Mouse (Mus musculus): ENCODE data around the gene Trim8. TPM values are rescaled to one million over a fixed set of nuclear protein-coding genes. Genes with fewer than 3 reads are reported as not detected.

The Trim8 gene
- total RNA-seq, 1 experiment from 2014 or later, result 50.9 TPM

DNA sequence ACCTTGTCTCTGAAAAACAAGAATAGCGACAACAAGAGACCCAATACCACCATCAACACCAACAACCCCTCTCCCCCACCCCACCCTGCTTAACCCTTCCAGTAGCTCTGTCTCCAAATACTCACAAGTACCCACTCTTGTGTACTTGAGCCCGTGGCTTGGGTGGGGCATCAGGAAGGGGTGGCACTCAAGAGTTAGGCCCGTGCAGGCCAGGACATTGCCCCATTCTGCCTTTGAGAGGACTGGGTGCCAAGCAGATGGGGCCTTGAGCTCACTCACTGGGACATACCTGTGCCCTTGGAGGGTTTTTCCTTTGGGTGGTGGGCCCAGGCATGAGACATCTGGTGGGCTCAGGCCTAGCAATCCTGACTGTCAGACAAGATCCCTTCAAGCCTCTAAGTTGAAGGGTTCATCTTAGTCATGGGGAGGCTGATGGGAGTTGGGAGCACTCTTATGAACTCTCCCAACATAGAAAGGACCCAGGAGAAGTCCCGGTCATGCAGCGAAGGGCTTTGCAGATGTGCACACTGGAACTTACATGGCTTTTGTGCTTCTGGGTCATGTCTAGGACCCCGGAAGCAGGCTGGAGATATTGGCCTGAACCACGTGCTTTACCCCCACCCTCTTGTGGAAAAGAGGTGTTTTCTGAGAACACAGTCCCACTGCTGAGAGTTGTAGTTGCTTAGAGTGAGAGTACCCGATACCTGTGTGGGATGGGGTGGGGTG lies 4.3 kb downstream of the Trim8 start:
- DNase-seq, result no peak

DNA sequence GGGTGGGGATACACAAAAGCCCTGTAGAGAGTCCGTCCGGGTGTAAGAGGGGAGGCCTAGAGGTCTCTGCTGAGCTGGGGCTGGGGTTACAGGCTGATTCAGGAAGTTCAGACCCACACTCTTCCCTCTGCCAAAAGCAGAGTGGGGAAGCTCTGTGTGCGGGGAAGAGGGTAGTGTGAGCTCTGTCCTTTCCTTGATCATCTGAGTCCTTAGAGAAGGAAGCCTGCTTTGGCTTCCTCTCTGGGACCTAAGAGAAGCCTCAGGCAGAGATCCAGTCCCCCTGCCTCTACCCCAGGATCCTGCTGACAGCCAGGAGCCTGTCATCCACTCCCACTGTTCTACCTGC lies 4.8 kb downstream of the Trim8 start:
- no peak for DNase-seq

DNA sequence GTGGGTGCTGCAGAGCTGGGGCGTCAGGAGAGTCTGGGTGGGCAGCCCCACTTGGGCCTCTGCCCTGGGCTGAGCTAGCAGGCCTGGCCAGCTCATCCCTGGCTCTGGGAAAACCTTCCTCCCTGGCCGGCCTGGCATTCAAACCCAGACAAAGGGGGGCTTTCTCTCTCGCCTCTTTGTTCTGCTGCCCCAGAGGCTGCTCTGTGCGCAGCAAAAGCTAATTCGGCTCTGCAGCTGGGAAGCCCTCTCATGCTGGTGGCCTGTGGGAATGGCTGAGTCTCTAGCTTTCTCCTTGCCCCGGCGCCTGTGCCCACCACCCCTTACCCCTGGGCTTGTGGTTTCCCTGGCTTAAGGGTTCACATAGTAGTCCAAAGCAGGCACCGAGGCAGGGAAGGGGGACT lies 5.7 kb downstream of the Trim8 start:
- no peak for DNase-seq

DNA sequence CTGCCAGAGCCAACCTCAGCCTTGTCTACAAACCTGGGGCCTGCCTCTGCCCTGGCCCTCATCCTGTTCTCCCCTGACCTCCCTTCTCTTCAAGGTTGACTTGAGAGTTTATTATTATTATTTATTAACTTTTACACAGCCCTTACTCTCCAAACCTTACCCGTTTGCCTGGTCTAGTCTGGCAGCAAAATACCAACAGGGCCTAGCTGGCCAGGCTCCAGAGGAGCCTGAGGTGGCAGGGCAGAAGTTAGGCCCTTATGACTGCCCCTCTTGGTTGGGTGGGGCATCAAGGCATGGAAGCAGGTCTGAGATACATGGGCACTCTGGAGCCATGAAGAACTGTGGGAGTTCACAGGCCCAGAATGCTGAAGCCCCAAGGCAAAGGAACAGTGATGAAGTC lies 6.3 kb downstream of the Trim8 start:
- no peak for DNase-seq

DNA sequence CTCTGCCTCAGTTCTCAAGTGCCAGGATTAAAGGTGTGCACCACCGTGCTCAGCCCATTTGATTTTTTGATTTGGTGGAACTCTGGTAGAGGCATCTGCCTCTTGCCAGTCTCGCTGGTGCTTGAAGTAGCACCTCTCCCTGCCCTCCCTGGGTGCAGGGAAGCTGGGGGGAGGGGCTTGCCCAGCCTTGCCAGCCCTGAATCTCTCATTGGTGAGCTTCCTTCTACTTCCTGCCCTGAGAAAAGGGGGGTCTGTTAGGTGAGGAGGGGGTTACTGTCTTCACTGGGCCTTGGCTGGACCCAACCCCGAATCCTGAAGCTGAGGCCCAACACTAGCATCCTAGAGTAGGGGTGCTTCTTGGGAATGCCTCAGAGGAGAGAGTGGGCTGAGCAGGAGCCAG lies 7.2 kb downstream of the Trim8 start:
- peak; percentile 12 for DNase-seq

DNA sequence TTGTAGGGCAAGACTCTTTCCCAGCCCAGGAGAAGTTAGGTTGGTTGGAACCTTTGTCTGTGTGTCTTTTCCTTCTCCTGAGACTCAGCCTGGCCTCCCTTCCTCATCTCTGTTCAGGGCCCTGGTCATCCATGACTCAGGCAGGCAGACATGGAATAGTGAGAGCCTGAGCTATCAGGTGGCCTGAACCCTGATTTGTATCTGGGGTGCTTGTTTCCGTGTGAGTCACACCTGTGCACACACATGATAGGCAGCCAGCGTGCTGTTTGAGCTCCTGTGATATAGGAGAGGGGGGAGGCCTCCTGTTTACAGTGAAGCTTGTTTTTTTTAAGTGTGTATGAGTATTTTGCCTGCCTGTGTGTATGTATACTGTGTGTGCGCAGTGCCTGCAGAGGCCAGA lies 7.7 kb downstream of the Trim8 start:
- peak; percentile 14 for DNase-seq

DNA sequence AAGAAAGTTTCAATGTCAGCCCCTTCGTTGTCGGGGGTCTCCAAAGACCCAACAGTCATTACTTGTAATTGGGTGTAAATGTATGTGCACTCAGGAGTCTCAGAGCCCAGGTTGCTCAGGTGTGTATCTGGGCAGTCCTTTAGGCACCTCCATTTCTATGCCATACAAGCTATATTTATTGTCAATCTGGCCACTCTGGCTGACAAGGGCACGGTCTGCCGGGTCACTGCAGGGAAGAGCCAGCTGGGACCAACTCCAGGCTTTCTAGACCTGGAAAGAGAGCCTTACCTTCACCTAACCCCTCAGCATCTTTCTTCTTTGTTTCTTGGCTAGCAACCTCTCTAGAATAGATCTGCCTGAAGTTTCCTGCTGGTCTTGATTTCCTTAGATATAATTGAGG lies 8.2 kb downstream of the Trim8 start:
- DNase-seq, result peak; percentile 1

DNA sequence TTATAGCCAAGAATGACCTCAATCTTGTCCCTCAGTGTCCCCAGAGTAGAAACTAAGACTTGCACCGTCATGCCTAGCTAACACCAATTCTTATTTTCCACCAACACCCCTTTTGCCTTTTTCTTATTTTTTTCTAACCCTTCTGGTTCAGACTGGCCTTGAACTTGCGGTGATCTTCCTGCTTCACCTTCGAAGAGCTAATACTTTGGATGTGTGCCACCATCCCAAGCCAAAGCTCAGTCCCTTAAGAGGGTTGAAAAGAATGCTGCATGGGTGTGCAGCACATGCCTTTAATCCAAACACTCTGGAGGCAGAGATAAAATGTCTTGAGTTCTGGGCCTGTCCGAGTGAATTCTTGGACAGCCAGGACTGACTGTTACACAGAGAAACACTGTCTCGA lies 8.9 kb downstream of the Trim8 start:
- DNase-seq, result no peak

DNA sequence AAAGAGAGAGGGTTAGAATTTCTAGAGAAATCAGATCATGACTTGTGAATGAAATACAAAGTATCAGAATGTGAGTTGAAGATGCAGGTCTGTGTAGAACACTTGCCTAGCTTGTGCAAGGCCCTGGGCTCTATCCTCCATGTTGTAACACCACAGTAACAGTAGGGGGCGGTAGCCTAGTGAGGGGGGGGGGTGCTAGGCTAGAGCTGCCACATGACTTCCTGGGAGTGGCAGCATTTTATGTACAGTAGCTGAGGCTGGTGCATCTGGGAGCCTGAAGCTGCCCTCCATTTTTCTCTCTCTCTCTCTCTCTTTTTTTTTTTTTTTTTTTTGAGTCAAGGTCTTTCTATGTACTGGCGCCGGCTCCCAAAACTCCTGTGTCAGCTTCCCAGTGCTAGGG lies 9.3 kb downstream of the Trim8 start:
- no peak for DNase-seq

DNA sequence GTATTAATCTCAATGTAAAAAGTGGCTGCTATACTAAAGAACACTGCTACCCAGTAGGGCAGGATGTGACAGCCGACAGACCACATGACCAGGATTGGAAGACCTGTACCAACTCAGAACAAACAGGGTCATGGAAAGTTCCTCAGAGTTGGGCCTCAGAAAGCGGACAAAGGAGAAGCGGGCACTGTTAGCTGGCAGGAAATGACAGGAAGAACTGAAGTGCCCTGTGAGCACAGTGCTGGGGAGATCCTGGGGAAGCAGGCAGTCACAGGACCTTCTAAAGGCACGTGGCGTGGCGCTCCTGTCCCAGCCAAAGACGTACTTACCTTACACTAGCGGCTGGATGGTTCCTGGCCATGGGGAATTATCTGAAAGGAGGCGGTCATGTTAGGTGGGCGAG lies 9.8 kb downstream of the Trim8 start:
- DNase-seq, result no peak

DNA sequence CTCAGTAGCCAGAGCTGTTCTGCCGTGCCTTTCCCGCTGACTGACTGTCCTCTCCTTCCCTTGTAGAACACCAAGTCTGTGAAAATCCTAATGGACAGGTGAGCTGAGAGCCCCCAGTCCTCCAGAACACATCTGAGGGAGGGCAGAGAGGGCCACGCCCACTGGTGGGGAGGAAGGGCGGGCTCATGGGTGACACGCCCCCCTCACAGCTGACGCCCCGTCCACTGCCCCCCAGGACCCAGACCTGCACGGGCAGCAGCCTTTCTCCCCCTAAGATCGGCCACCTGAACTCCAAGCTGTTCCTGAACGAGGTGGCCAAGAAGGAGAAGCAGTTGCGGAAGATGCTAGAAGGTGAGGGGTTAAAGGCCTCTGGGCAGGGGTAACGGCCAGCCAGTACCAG lies 12.9 kb downstream of the Trim8 start:
- DNase-seq, result no peak

DNA sequence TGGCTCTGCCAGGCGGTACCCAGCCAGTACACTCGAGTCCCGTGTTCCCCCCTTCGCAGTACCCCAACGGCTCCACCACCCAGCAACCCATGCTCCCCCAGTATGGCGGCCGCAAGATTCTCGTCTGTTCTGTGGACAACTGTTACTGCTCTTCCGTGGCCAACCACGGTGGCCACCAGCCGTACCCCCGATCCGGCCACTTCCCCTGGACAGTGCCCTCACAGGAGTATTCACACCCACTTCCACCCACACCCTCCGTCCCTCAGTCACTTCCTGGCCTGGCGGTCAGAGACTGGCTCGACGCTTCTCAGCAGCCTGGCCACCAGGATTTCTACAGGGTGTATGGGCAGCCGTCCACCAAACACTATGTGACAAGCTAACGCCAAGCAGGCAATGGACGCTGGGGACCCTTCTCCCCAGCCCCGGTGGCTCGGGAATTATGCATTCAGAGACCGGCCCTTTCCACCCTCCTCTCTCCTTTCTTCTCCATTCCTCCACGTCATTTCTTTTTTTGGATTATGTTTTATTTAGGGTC lies 13.9 kb downstream of the Trim8 start:
- DNase-seq, result no peak

DNA sequence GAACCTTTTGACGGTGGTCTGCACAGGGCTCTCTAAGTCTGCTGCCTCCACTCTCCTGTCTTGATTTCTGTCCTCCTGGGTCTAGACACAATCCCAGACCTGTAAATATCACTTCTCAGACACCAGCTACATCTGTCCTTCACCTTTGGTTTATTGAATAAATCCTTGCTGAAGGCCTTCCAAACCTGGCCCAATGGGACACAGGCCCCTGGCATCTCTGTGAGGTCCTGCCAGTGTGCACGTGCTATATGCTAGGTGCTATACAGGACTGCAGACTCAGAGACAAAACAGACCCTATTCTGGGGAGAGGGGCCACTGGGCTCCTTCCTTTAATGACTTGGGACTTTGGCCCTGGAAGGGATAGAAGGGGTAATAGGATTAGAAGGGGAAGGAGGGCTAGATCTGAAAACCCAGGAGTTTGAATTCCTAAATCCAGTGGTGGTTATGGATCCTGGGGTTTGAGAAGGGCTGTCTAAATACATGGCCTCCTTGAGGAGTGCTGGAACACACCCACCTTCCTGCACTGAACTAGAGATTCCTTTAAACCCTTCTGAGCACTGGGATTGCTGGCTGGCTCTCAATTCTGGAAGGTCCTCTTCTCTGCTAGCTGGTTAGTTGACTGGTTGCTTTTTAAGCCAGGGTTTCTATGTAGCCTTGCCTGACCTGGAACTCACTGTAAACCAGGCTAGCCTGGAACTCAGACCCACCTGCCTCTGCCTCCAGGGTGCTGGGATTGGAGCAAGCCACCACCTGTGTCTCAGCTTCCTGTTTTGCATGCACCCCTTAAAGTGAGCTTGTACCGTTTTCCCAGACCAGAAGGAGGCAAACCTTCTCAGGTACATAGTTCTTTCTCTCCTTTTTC lies 15.4 kb downstream of the Trim8 start:
- no peak for DNase-seq

DNA sequence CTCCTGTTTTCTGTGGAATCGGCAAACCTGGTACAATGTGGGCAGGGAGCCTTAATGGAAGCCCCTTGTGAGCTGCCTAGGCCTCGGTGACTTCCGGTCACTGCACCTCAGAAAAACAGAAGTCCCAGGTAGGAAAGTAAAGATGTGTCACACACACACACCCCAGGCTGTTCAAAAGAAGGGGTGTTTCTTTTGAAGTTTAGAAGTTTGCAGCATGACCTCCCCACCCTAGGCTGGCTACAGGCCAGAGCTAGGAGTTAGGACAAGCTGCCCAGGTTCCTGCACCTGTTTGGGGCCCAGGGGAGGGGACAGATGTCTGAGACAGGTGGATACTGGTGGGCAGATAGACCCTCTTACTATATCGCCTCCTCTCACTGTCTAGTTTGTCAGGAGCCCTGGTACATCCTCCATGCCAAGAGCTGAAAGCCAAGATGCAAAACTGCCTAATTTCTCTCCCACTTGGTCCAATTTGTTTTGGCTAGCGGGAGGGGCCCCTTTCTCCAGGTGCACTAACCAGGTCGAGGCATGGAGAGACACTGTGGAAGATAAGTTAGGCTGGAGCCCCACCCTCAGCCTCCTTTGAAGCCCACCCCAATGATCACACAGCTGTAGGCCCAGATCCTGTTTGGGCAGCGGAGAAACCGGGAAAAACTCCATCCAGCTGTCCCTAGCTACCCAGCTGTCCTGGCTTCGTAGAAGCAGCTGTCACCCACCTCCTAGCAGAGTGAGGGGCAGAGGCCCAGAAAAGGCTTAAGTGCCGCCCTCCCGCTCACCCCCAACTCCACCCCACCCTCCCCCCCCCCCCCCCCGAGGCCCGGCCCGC lies 16.2 kb downstream of the Trim8 start:
- no peak for DNase-seq

DNA sequence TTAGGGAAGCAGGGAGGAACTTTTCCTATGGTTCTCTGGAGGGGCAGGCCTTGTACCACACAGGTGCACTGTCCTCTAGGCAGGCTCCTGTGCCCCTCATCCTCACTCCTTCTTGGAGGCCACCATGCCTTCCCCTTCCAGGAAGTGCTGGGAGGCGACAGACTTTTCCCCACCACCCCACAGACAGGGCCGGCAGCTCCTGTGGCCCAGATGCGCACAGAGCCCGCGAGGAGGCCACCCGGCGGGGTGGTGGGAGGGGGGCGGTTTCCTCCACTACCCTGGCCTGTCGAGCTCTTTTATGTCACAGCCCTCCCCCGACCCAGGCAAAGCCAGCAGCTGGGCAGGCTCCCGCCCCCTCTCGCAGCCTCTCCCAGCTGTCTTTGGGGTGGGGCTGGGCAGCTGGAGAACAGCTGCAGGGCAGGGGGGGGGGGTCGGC lies 16.9 kb downstream of the Trim8 start:
- DNase-seq, result no peak

DNA sequence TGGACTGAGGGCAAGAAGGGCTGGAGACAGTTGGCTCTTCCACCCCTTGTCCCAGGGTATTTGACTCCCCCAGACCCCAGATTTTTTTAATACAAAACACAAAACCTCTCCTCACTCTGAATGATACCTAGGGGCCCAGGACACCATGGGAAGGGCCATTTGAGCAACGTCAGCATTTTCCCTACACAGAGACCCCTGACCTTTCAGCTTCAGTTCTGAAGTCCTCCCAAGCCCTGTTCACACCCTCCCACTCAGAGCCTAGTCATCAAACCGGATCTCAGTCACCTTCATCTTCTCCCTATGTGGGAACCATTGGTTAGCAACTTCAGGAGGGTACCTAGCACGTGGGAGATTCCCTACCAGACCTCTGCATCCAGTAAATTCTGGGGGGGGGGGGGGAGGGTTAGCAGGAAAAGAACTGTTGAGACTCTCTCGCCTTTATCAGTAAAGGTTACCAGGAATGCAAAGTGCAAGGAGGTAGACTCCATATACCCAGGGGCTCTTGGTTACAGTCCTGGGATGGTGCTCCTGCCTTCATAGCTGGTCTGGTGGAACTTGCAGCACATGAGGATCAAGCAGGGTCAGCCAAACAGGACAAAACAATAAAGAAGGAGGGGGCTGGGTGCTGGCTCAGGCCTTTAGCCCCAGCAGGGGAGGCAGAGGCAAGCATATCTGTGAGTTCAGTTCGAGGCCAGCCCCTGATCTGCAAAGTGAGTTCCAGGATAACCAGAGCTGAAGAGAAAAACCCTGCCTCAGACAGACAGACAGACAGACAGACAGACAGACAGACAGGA lies 17.5 kb downstream of the Trim8 start:
- no peak for DNase-seq

DNA sequence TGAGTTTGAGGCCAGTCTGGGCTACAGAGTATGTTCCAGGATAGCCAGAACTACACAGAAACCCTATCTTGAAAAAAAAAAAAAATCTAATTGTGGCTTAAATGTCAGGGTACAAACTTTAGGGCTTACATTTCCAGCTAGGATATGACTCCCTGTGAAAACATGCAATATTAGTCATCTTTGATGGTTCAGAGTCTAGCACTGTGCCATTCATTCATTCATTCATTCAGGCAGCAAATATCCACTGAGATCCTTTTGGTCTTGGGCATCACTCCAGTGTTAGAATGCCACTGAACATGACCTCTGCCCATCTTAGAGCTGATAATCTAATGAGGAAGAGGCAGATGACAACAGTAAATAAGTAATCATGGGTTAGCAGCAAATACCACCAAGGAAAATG lies 20.2 kb downstream of the Trim8 start:
- DNase-seq, result no peak

DNA sequence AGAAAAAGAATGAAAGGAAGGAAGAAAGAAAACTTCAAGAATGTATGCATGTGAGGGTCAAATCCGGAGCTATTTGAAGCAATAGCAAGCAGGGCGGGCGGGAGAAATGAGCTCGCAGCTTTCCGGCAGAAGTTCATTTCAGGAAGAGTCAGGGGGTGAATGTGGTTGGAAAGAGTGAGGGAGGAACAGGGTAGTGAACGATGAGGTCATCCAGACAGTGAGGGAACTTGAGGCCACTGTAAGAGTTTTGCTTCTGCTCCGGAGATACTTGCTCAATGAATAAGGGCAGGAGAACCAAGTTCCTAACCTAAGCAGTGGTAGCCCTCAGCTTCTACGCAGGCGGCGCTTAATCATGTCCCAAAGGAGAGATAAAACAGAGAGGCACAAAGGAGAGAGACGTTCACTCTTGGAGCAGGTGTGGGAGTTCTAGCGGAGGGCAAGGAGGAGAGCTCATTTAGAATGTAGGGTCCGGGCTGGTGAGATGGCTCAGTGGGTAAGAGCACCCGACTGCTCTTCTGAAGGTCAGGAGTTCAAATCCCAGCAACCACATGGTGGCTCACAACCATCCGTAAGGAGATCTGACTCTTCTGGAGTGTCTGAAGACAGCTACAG lies 21.0 kb downstream of the Trim8 start:
- DNase-seq, result no peak

DNA sequence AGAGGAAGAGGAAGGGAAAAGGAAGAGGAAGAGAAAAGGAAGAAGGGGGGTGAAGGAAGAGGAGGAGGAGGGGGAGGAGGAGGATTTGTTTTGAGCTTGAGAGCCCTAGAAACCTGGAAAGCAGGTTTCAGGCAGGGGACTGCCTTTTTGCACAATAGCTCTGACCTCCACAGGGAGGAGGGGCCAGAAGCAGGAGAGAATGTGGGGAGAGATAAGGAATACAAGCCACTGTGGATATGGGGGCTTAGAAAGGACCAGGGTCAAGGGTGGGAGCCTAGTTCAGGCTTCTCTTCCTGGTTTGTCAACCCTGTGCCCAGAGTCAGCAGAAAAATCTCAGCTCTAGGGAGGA lies 21.6 kb downstream of the Trim8 start:
- no peak for DNase-seq

DNA sequence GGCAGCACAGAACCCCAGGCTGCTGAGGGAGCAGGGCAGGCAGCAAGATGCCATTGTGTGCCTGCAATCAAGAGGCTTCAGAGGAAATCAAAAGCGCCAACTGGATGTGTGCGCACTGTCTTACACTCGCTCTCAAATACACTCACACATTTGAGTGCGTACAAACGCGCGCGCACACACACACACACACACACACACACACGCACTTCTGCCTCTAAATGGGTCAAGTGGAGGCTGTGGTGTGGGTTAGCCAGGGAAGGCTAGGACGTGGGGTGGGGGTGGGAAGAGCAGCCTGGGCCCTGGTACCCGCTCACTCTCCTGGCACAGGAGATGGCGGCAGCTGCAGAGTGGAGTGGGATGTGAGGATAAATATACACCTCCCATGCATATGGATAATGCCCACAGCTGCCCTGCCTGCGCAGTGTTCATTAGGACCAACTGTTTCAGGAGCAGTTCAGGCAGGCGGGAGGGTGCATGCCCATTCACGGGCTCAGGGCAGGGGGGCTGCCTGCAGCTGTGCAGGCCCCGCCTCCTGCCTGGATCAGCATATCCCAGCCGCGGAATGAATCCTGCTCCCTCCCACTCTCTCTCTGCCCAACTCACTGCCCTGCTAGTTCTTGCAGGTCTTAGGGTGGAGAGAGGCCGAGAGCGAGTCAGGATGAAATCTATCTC lies 22.1 kb downstream of the Trim8 start:
- peak; percentile 67 for DNase-seq

DNA sequence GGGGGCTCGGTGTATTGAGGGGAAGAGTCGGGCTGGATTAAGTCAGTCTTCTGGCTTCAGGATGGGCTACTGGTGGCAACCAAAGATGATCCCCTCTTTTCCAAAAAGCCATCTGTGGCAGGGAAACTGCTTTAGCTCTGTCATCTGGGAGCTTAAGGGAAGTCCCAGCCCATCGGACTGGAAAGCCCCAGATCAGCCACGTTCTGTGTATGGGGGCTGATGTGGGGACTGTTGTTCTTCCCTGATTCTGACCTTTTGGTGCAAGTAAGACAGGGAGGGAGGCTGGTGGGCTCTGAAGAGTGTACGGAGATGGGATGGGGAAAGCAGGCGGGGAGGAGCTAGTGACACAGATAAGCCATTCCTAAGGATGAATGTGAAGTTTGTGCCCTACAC lies 22.6 kb downstream of the Trim8 start:
- DNase-seq, result no peak

All from adrenal gland, postnatal 25 days (tissue).